Mouse (Mus musculus) embryonic facial prominence, embryonic 13.5 days (tissue): ENCODE data around the gene Gpr61. TPM values are rescaled to one million over a fixed set of nuclear protein-coding genes. Genes with fewer than 3 reads are reported as not detected.

ENCODE experiments used
- ATAC-seq: fragments of 200-750 bp; cut with Nextera tagmentation; 2 replicates; pipeline ENCODE4 v1.8.0; 2017; ENCODE audit warnings: low read depth; ENCODE audit not compliant: insufficient number of reproducible peaks, insufficient read depth, low FRiP score, low TSS enrichment
- H3K27ac ChIP-seq: fragments of 300-500 bp; sonication (generic); 2 replicates; pipeline ENCODE4 v1.5.1; 2015; ENCODE audit warnings: moderate library complexity, mild to moderate bottlenecking, inconsistent platforms
- H3K27me3 ChIP-seq: fragments of 300-500 bp; sonication (generic); 2 replicates; pipeline ENCODE4 v1.6.1; 2015; ENCODE audit warnings: mild to moderate bottlenecking, inconsistent platforms
- H3K36me3 ChIP-seq: fragments of 300-500 bp; sonication (generic); 2 replicates; pipeline ENCODE4 v1.6.1; 2015; ENCODE audit warnings: mild to moderate bottlenecking, inconsistent platforms
- H3K4me1 ChIP-seq: fragments of 300-500 bp; sonication (generic); 2 replicates; pipeline ENCODE4 v1.6.1; 2015; ENCODE audit warnings: inconsistent platforms
- H3K4me2 ChIP-seq: fragments of 300-500 bp; sonication (generic); 2 replicates; pipeline ENCODE4 v1.6.1; 2015; ENCODE audit warnings: moderate library complexity, mild to moderate bottlenecking, inconsistent platforms
- H3K4me3 ChIP-seq: fragments of 300-500 bp; sonication (generic); 2 replicates; pipeline ENCODE4 v1.5.1; 2015; ENCODE audit warnings: mild to moderate bottlenecking, inconsistent platforms
- H3K9ac ChIP-seq: fragments of 300-500 bp; sonication (generic); 2 replicates; pipeline ENCODE4 v1.6.1; 2015; ENCODE audit warnings: mild to moderate bottlenecking, inconsistent platforms
- H3K9me3 ChIP-seq: fragments of 300-500 bp; sonication (generic); 2 replicates; pipeline ENCODE4 v1.6.1; 2016; ENCODE audit warnings: inconsistent platforms
- whole genome bisulfite sequencing: fragments of 180-500 bp; shearing (Covaris S2); methylation state at CpG from one replicate; pipeline ENCODE4 v1.1.7; 2015; ENCODE audit warnings: mixed read lengths; 5-methylcytosine and 5-hydroxymethylcytosine counted together
- polyA plus RNA-seq: library from polyadenylated mRNA; unstranded; fragments of >200 nt; fragmentation: Nextera tagmentation; extraction: Ambion mirVana; gene quantifications from 2 replicates; pipeline ENCODE4 v1.2.1, GENCODE M21; 2015

The Gpr61 gene
- polyA plus RNA-seq, 1 experiment from 2014 or later: 0.20 TPM

DNA sequence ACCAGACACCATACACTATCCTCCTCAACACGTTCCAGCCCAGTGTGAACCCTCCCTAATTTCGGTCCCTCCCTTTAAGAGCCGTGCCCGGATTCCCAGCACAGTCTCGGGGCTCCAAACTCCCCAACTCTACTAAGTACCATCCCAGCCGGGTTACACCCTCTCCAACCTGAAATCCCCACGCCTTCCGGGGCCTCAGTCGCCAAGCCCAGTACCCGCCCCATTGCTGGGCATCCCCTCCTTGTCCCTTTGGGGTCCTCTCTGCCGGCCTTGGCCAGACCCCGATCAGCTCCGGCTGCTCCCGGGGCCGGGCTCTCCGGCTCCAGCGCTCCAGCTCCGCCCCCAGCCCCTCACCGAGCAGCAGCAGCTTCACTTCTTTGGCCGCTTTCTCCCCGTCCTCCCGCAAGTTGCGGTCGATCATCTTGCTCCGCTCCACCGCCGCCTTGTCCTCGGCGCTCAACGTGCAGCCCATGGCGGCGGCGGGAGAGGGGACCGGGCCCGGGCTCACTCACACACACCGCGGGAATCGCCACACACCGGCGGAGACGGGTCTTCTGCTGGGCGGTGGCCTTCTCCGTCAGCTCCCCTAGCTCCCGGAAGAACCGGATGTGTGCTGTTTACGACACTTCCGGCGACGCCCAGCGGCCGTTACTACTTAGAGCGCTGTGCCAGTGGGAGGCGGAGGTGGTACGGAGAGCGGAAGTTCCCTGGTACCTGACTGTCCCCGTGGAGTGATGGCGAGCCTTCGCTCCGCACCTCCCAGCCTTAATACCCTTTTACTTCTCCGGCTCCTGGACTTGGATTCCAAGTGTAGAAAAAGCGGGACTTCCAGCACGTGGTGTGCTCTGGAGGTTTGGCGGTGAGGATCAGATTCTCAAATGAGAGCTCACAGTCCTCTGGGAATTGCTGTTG, 8.9 kb downstream of the Gpr61 start, which contains the start of gene Gnai3:
TSS of gene Gnai3 (minus strand) at position 613 of the 912 bp plus-strand sequence.
- H3K27me3 ChIP-seq: no peaks in the 10 kb centered on the region
- H3K9ac ChIP-seq: peak within 1 kb of the TSS; percentile 97
- peak within 1 kb of the TSS; percentile 70 for H3K4me2 ChIP-seq
- ATAC-seq: peak; percentile 87
- H3K27ac ChIP-seq: peak within 1 kb of the TSS; percentile 96
- peaks cover 18% of the 10 kb centered on the region for H3K4me1 ChIP-seq
- no peaks in the 10 kb centered on the region for H3K9me3 ChIP-seq
- H3K4me3 ChIP-seq: peak within 1 kb of the TSS; percentile 97
- under 1% methylated on average over 63 of the region's 63 CpGs for WGBS
- H3K36me3 ChIP-seq: 0 out of 2 replicates have a peak, but pooled peaks cover 5% of the 10 kb centered on the region

- 81% methylated on average over 4 of the region's 4 CpGs for WGBS
Observed at GRCm38 (mm10) chr3:108140786-108141185, 13.9 kb downstream of the Gpr61 start.

GRCm38 (mm10) chr3:108139113-108139512, 15.6 kb downstream of the Gpr61 start:
- H3K9ac ChIP-seq: no peak overlapping the region
- H3K27ac ChIP-seq: no peak overlapping the region
- 80% methylated on average over 1 of the region's 1 CpGs for WGBS
- H3K27me3 ChIP-seq: no peaks in the 10 kb centered on the region
- no peak overlapping the region for H3K4me2 ChIP-seq
- H3K4me3 ChIP-seq: no peak overlapping the region
- peaks cover 13% of the 10 kb centered on the region for H3K4me1 ChIP-seq
- peaks cover 22% of the 10 kb centered on the region for H3K36me3 ChIP-seq
- H3K9me3 ChIP-seq: no peaks in the 10 kb centered on the region
- no peak for ATAC-seq

More at GRCm38 (mm10) chr3:108140786-108141185, 13.9 kb downstream of the Gpr61 start:
- no peaks in the 10 kb centered on the region for H3K27me3 ChIP-seq
- H3K4me2 ChIP-seq: no peak overlapping the region
- H3K9me3 ChIP-seq: no peaks in the 10 kb centered on the region
- H3K4me1 ChIP-seq: peaks cover 12% of the 10 kb centered on the region
- ATAC-seq: no peak
- peaks cover 22% of the 10 kb centered on the region for H3K36me3 ChIP-seq
- no peak overlapping the region for H3K9ac ChIP-seq
- no peak overlapping the region for H3K4me3 ChIP-seq
- no peak overlapping the region for H3K27ac ChIP-seq

GRCm38 (mm10) chr3:108134701-108135100, 20.0 kb downstream of the Gpr61 start:
- H3K4me1 ChIP-seq: peaks cover 16% of the 10 kb centered on the region
- peaks cover 8% of the 10 kb centered on the region; the same call in 1 of the 2 replicates for H3K36me3 ChIP-seq
- H3K4me3 ChIP-seq: no peak overlapping the region
- H3K27me3 ChIP-seq: no peaks in the 10 kb centered on the region
- no peak for ATAC-seq
- 65% methylated on average over 11 of the region's 11 CpGs for WGBS
- H3K4me2 ChIP-seq: no peak overlapping the region
- H3K9me3 ChIP-seq: no peaks in the 10 kb centered on the region
- no peak overlapping the region for H3K27ac ChIP-seq
- H3K9ac ChIP-seq: no peak overlapping the region

DNA sequence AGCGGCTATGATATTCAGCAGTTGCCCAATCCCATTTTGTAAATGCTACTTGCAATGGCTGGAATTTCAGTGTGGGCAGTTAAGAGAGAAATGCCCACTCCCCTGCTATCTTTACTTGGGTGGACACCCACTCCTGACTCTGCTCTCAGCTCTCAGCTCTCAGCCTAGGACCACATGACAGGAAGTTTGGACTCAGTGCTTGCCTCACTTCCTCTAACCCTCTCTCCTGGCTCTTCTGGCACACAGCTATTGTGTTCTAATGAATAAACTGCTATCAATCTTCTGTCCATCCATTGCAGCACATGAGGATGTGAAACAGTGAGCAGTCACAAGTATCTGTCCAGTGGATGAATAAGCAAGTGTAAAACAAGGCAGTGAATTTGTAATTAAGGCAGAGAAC, 22.2 kb downstream of the Gpr61 start:
- 0 out of 2 replicates have a peak, but pooled peaks cover 4% of the 10 kb centered on the region for H3K36me3 ChIP-seq
- H3K9me3 ChIP-seq: no peaks in the 10 kb centered on the region
- 80% methylated on average over 1 of the region's 1 CpGs for WGBS
- H3K27me3 ChIP-seq: no peaks in the 10 kb centered on the region
- no peak overlapping the region for H3K4me3 ChIP-seq
- no peak for ATAC-seq
- H3K4me1 ChIP-seq: peaks cover 25% of the 10 kb centered on the region
- H3K9ac ChIP-seq: no peak overlapping the region
- H3K4me2 ChIP-seq: no peak overlapping the region
- no peak overlapping the region for H3K27ac ChIP-seq

- no peak overlapping the region for H3K4me2 ChIP-seq
- H3K27ac ChIP-seq: no peak overlapping the region
- H3K4me1 ChIP-seq: peaks cover 25% of the 10 kb centered on the region
- no peaks in the 10 kb centered on the region for H3K9me3 ChIP-seq
- no peaks in the 10 kb centered on the region for H3K27me3 ChIP-seq
- H3K9ac ChIP-seq: no peak overlapping the region
- H3K4me3 ChIP-seq: no peak overlapping the region
- WGBS: 63% methylated on average over 1 of the region's 1 CpGs
- H3K36me3 ChIP-seq: 0 out of 2 replicates have a peak, but pooled peaks cover 2% of the 10 kb centered on the region
- ATAC-seq: no peak
Observed at GRCm38 (mm10) chr3:108131821-108132220, 22.9 kb downstream of the Gpr61 start.

- no peak overlapping the region for H3K4me2 ChIP-seq
- no peak overlapping the region for H3K9ac ChIP-seq
- H3K4me1 ChIP-seq: peaks cover 24% of the 10 kb centered on the region
- no peak for ATAC-seq
- H3K4me3 ChIP-seq: no peak overlapping the region
- H3K27me3 ChIP-seq: no peaks in the 10 kb centered on the region
- H3K9me3 ChIP-seq: no peaks in the 10 kb centered on the region
- H3K27ac ChIP-seq: no peak overlapping the region
- no peaks in the 10 kb centered on the region for H3K36me3 ChIP-seq
- 95% methylated on average over 5 of the region's 5 CpGs for WGBS
Observed at GRCm38 (mm10) chr3:108131216-108131615, 23.5 kb downstream of the Gpr61 start.

- ATAC-seq: no peak
- 92% methylated on average over 4 of the region's 4 CpGs for WGBS
Observed at GRCm38 (mm10) chr3:108129804-108130203, 24.9 kb downstream of the Gpr61 start.

DNA sequence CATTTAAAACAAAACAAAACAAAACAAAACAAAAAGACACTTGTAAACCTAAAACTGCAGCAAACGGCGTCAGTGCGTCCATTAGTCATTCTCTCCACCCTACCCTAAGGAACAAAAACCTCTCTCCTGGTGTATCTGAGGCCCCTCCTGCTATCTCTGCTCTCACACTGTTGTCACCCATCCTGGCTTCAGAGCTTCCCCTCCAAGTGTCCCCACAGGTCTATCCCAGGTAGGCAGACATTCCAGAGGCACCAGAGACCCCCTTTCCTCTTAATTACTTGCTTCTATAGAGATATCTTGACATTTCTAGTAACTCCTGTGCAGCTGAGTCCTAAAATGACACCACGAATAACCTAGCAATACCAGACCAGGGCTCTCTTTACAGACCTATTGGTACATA, 25.3 kb downstream of the Gpr61 start:
- 90% methylated on average over 4 of the region's 4 CpGs for WGBS
- H3K9ac ChIP-seq: no peak overlapping the region

More at GRCm38 (mm10) chr3:108129804-108130203, 24.9 kb downstream of the Gpr61 start:
- no peak overlapping the region for H3K27ac ChIP-seq
- H3K9ac ChIP-seq: no peak overlapping the region
- no peaks in the 10 kb centered on the region for H3K36me3 ChIP-seq
- no peaks in the 10 kb centered on the region for H3K27me3 ChIP-seq
- no peaks in the 10 kb centered on the region for H3K9me3 ChIP-seq
- H3K4me1 ChIP-seq: peaks cover 14% of the 10 kb centered on the region; the same call in 1 of the 2 replicates
- no peak overlapping the region for H3K4me3 ChIP-seq
- H3K4me2 ChIP-seq: no peak overlapping the region

GRCm38 (mm10) chr3:108128520-108128919, 26.2 kb downstream of the Gpr61 start:
- Histone ChIP-seq H3K4me1 (peaks cover 11% of the 10 kb centered on the region; the same call in 1 of the 2 replicates), H3K4me2 (no peak overlapping the region), H3K4me3 (no peak overlapping the region), H3K27me3 (no peaks in the 10 kb centered on the region), H3K36me3 (peaks cover under 1% of the 10 kb centered on the region), H3K27ac (no peak overlapping the region), H3K9me3 (no peaks in the 10 kb centered on the region), H3K9ac (no peak overlapping the region)
- WGBS: 71% methylated on average over 5 of the region's 5 CpGs
- no peak for ATAC-seq

More for the DNA sequence above, 25.3 kb downstream of the Gpr61 start:
- Histone ChIP-seq H3K36me3 (no peaks in the 10 kb centered on the region), H3K4me3 (no peak overlapping the region), H3K4me2 (no peak overlapping the region), H3K4me1 (peaks cover 14% of the 10 kb centered on the region; the same call in 1 of the 2 replicates), H3K27ac (no peak overlapping the region), H3K27me3 (no peaks in the 10 kb centered on the region), H3K9me3 (no peaks in the 10 kb centered on the region)
- no peak for ATAC-seq

GRCm38 (mm10) chr3:108126327-108126726, 28.4 kb downstream of the Gpr61 start:
- H3K36me3 ChIP-seq: peaks cover 16% of the 10 kb centered on the region
- no peak overlapping the region for H3K9ac ChIP-seq
- H3K4me3 ChIP-seq: no peak overlapping the region
- no peaks in the 10 kb centered on the region for H3K27me3 ChIP-seq
- no peak for ATAC-seq
- H3K27ac ChIP-seq: no peak overlapping the region
- WGBS: 85% methylated on average over 3 of the region's 3 CpGs
- H3K9me3 ChIP-seq: no peaks in the 10 kb centered on the region
- H3K4me1 ChIP-seq: peaks cover 9% of the 10 kb centered on the region; the same call in 1 of the 2 replicates
- no peak overlapping the region for H3K4me2 ChIP-seq

GRCm38 (mm10) chr3:108124131-108124530, 30.6 kb downstream of the Gpr61 start:
- Histone ChIP-seq H3K4me2 (no peak overlapping the region), H3K9me3 (no peaks in the 10 kb centered on the region), H3K27me3 (no peaks in the 10 kb centered on the region), H3K27ac (no peak overlapping the region), H3K4me3 (no peak overlapping the region), H3K9ac (no peak overlapping the region), H3K4me1 (peaks cover 9% of the 10 kb centered on the region; the same call in 1 of the 2 replicates), H3K36me3 (peaks cover 34% of the 10 kb centered on the region)
- 47% methylated on average over 1 of the region's 1 CpGs for WGBS
- no peak for ATAC-seq
